Mouse (Mus musculus) spleen, adult 12 weeks (tissue): Measurements from ENCODE around the gene Slc22a30.
"Not testable (repeated sequence)": the region's sequence is repeated elsewhere in the genome, so short reads cannot be mapped to it uniquely, and the experiment has no call there.

ENCODE experiments used
- DNase-seq: peaks from one replicate; pipeline ENCODE4 v3.0.0; 2022; ENCODE audit warnings: low spot score

Gene Slc22a30

DNA sequence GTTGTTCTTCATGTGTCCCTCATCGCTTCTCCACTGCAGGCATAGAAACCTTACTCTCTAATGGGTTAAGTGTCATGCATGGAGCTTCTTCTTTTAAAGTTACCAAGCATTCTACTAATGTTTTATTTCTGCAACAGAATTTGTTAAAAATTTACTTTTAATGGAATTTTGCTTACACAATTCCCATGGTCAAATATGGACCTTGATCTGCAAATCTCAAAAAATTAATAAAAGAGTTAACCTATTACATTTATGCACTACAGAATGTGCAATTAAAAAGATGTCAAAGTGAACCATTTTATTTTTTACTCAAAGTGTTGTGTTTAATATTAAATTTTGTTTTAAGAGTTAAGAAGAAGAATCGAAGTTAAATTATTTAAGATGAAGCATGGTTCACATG lies at the start of gene Slc22a30:
Gene Slc22a30 (minus strand): TSS at position 101 of the 400 bp plus-strand sequence.
- not testable (repeated sequence) for DNase-seq

DNA sequence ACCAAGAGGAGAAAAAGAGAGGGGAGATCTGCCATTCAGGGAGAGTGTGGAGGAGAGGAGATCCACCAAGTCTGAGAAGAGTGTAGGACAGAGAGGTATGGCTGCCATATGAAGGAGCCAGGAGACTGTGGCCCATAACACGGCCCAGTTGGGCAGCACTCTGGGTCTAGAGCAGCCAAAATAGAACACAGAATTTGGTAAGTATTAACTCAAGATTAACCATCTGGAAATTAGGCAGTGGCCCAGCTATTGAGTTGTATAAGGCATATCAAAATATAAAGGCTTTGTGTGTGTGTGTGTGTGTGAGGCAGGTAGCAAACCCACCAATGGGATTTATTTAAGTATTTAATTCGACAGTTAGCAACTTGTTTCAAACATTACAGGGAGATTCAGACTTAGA lies 43.4 kb upstream of the Slc22a30 start:
- DNase-seq = no peak

DNA sequence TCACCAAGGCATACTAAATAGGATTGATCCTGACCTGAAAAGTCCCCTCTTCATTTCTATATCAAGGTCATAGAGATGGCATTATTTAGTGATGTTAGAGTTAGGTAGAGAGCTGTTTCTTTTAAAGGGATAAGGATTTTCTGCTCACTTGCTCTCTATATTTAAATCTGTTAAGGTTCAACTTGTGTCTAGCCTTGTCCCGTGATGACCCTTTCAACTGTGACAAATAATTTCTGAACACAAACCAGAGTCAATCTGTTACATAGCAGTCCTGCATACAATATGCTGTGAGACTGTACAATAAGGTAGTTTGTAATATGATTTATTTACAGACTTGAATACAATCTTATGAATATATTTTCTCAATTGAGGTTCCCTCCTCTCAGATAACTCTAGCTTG lies 42.6 kb upstream of the Slc22a30 start:
- no peak for DNase-seq

DNA sequence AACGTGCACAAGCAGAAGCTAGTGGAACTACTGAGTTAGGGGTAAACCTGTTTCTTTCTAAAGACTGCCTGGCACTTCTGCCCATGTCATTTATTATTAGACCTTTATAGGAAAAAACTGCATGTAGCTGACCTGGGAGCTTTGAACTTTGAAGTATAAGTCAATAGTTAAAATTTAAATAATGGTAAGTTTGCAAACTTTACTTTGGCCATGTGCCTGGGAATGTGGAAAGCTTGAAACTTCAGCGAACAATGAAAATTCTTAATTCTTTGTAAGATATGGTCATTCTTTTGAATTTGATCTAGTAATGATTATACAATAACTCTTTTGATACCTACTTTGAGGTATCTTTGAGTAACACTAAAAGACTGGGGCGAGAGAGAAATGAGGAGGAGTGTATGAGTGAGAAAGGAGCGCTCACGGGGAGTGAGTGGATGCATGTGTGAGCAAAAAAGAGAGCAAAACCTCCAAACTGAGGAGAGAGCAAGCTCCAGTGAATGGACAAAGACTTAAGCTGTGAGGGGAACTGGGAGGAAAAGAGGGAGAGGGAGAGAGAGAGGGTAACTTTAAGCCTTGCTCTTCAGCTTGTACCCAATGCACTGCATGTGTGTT lies 26.2 kb upstream of the Slc22a30 start:
- no peak for DNase-seq

DNA sequence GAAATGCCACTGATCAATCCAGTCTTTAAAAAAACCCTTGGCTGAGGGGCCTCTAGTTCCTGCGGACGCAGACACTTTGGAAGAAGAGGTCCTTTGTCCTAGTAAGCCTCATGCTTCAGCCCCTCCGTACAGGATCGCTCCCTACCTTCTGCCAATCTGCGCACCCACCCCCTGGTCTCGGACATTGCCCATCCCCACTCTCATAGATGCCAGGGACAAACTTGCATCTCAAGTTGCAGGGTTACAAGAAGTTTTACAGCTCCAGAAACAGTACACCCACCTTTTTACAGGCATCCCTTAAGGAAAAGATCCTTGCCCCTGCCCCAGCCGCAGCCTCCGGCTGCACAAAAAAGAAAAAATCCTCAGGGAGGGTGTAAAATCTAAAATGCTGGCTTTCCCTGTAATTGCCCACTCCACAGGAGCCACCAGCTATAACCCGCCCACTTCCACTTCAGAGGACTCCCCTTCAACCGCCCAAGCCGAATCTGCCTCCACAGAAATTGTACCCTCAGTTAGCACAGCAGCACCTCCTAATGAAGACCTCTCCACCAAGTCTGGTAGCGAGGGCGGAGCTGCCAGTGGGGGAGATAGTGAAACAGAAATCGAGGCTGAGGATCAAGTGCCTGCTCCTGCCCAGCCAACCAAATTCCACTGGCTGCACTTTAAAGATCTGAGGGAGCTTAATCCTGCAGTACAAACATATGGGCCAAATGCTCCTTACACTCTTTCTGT lies 2.5 kb upstream of the Slc22a30 start:
- not testable (repeated sequence) for DNase-seq
